Mouse (Mus musculus) MEL (cell line): ENCODE data around the gene Tprn. TPM values are rescaled to one million over a fixed set of nuclear protein-coding genes. Genes with fewer than 3 reads are reported as not detected.
A peak's percentile ranks its signal among the peaks of the same experiment; 100 is the strongest.

ENCODE experiments used
- DNase-seq: peaks from one replicate; pipeline ENCODE4 v3.0.0; 2011; ENCODE audit warnings: low read depth, low spot score
- H3K27ac ChIP-seq: 2 replicates; pipeline ENCODE4 v1.5.1; 2012; ENCODE audit warnings: low read depth, mild to moderate bottlenecking, control low read depth, low read length, moderate library complexity; ENCODE audit not compliant: control insufficient read depth
- H3K27me3 ChIP-seq, 2 experiments: fragments of 150-350 bp in 1 of 2; sonication (generic) in 1 of 2; 2 replicates each; pipeline ENCODE4 v1.6.1; 2012; ENCODE audit warnings: low read length in 2 of 2, mild to moderate bottlenecking in 2 of 2, improper control_type of control experiment in 1 of 2, moderate library complexity in 1 of 2; ENCODE audit not compliant: insufficient read depth in 2 of 2, control insufficient read depth in 1 of 2
- H3K36me3 ChIP-seq, 2 experiments: 2 replicates each; pipeline ENCODE4 v1.6.1; 2012 to 2014; ENCODE audit warnings: low read length in 2 of 2, improper control_type of control experiment in 1 of 2, inconsistent platforms in 1 of 2, mild to moderate bottlenecking in 1 of 2; ENCODE audit not compliant: insufficient read depth in 2 of 2, control insufficient read depth in 1 of 2
- H3K4me1 ChIP-seq, 2 experiments: fragments of 150-350 bp in 1 of 2; sonication (generic) in 1 of 2; 2 replicates each; pipeline ENCODE4 v1.6.1; 2012; ENCODE audit warnings: low read length in 2 of 2, improper control_type of control experiment in 1 of 2, mild to moderate bottlenecking in 1 of 2; ENCODE audit not compliant: insufficient read depth in 2 of 2, control insufficient read depth in 1 of 2
- H3K4me3 ChIP-seq, 2 experiments: fragments of 150-350 bp in 1 of 2; sonication (generic) in 1 of 2; 2 replicates each; pipeline ENCODE4 v1.5.1; 2012; ENCODE audit warnings: low read depth in 2 of 2, low read length in 2 of 2, mild to moderate bottlenecking in 2 of 2, moderate library complexity in 2 of 2, control low read depth in 1 of 2, improper control_type of control experiment in 1 of 2; ENCODE audit not compliant: control insufficient read depth in 1 of 2, insufficient read depth in 1 of 2
- H3K79me2 ChIP-seq: 2 replicates; pipeline ENCODE4 v1.6.1; 2012; ENCODE audit warnings: mild to moderate bottlenecking, low read length, moderate library complexity; ENCODE audit not compliant: control insufficient read depth, poor library complexity, insufficient read depth
- H3K9ac ChIP-seq: 2 replicates; pipeline ENCODE4 v1.6.1; 2012; ENCODE audit warnings: low read depth, mild to moderate bottlenecking, control low read depth, low read length, moderate library complexity; ENCODE audit not compliant: control insufficient read depth, poor library complexity, severe bottlenecking
- H3K9me3 ChIP-seq: fragments of 150-350 bp; sonication (generic); replicated peaks from 2 replicates; pipeline ENCODE4 v1.6.1; 2012; ENCODE audit warnings: mild to moderate bottlenecking, low read length, improper control_type of control experiment, moderate library complexity; ENCODE audit not compliant: insufficient read depth
- BHLHE40 ChIP-seq: IDR thresholded peaks from 2 replicates; pipeline ENCODE4 v1.6.1; 2012; ENCODE audit warnings: low read depth, mild to moderate bottlenecking, inconsistent platforms, low read length, improper control_type of control experiment, borderline replicate concordance
- CTCF ChIP-seq, 3 experiments: IDR thresholded peaks in 2 of 3; conservative IDR thresholded peaks in 1 of 3; 2 replicates each; pipeline ENCODE4 v1.5.1; 2011 to 2012; ENCODE audit warnings: low read length in 3 of 3, low read depth in 2 of 3, mild to moderate bottlenecking in 2 of 3, improper control_type of control experiment in 1 of 3, inconsistent platforms in 1 of 3, mixed read lengths in 1 of 3, moderate library complexity in 1 of 3; ENCODE audit not compliant: control insufficient read depth in 1 of 3, insufficient read depth in 1 of 3, poor library complexity in 1 of 3, severe bottlenecking in 1 of 3
- E2F4 ChIP-seq: IDR thresholded peaks from 2 replicates; pipeline ENCODE4 v1.6.1; 2011; ENCODE audit warnings: low read depth, low read length, improper control_type of control experiment, borderline replicate concordance
- ETS1 ChIP-seq: IDR thresholded peaks from 2 replicates; pipeline ENCODE4 v1.6.1; 2012; ENCODE audit warnings: low read depth, mild to moderate bottlenecking, inconsistent platforms, low read length, improper control_type of control experiment, moderate library complexity
- GATA1 ChIP-seq: IDR thresholded peaks from 2 replicates; pipeline ENCODE4 v1.6.1; 2011; ENCODE audit warnings: low read depth, low read length, improper control_type of control experiment
- HCFC1 ChIP-seq: IDR thresholded peaks from 2 replicates; pipeline ENCODE4 v1.6.1; 2012; ENCODE audit warnings: low read depth, mild to moderate bottlenecking, inconsistent platforms, low read length, improper control_type of control experiment, moderate library complexity
- JUND ChIP-seq: IDR thresholded peaks from 2 replicates; pipeline ENCODE4 v1.6.1; 2011; ENCODE audit warnings: low read depth, mild to moderate bottlenecking, improper control_type of control experiment, low read length
- MAFK ChIP-seq: IDR thresholded peaks from 2 replicates; pipeline ENCODE4 v1.6.1; 2011; ENCODE audit warnings: low read depth, mild to moderate bottlenecking, low read length, improper control_type of control experiment, borderline replicate concordance
- MAX ChIP-seq: IDR thresholded peaks from 2 replicates; pipeline ENCODE4 v1.6.1; 2011; ENCODE audit warnings: low read length, improper control_type of control experiment
- MEF2A ChIP-seq: IDR thresholded peaks from 2 replicates; pipeline ENCODE4 v1.6.1; 2014; ENCODE audit warnings: low read depth, mild to moderate bottlenecking, inconsistent platforms, low read length, improper control_type of control experiment; ENCODE audit not compliant: poor library complexity, insufficient replicate concordance, severe bottlenecking; ENCODE audit errors: extremely low read depth
- MXI1 ChIP-seq: IDR thresholded peaks from 2 replicates; pipeline ENCODE4 v1.6.1; 2011; ENCODE audit warnings: mild to moderate bottlenecking, low read depth, low read length, improper control_type of control experiment
- MYB ChIP-seq: IDR thresholded peaks from 2 replicates; pipeline ENCODE4 v1.6.1; 2011; ENCODE audit warnings: mild to moderate bottlenecking, low read depth, low read length, improper control_type of control experiment
- MYC ChIP-seq: IDR thresholded peaks from 2 replicates; pipeline ENCODE4 v1.6.1; 2011; ENCODE audit warnings: low read depth, mild to moderate bottlenecking, low read length, improper control_type of control experiment, moderate library complexity
- NELFE ChIP-seq: IDR thresholded peaks from 2 replicates; pipeline ENCODE4 v1.6.1; 2011; ENCODE audit warnings: low read depth, low read length, improper control_type of control experiment
- NRF1 ChIP-seq: IDR thresholded peaks from 2 replicates; pipeline ENCODE4 v1.6.1; 2014; ENCODE audit warnings: low read depth, mild to moderate bottlenecking, inconsistent platforms, low read length, improper control_type of control experiment, moderate library complexity; ENCODE audit not compliant: poor library complexity, insufficient read depth, severe bottlenecking
- POLR2AphosphoS2 ChIP-seq: IDR thresholded peaks from 2 replicates; pipeline ENCODE4 v1.6.1; 2011; ENCODE audit warnings: low read length, improper control_type of control experiment
- POLR2AphosphoS5 ChIP-seq: IDR thresholded peaks from 2 replicates; pipeline ENCODE4 v1.6.1; 2012; ENCODE audit warnings: low read depth, borderline replicate concordance, mild to moderate bottlenecking, inconsistent platforms, low read length, moderate library complexity, mixed read lengths
- RCOR1 ChIP-seq: IDR thresholded peaks from 2 replicates; pipeline ENCODE4 v1.6.1; 2012; ENCODE audit warnings: low read depth, mild to moderate bottlenecking, inconsistent platforms, low read length, improper control_type of control experiment
- SIN3A ChIP-seq: IDR thresholded peaks from 2 replicates; pipeline ENCODE4 v1.6.1; 2012; ENCODE audit warnings: low read length, improper control_type of control experiment, inconsistent platforms
- SMC3 ChIP-seq: IDR thresholded peaks from 2 replicates; pipeline ENCODE4 v1.6.1; 2011; ENCODE audit warnings: low read depth, low read length, improper control_type of control experiment
- TBP ChIP-seq: IDR thresholded peaks from 2 replicates; pipeline ENCODE4 v1.8.0; 2011; ENCODE audit warnings: low read depth, low read length, improper control_type of control experiment
- UBTF ChIP-seq: IDR thresholded peaks from 2 replicates; pipeline ENCODE4 v1.6.1; 2012; ENCODE audit warnings: low read depth, mild to moderate bottlenecking, inconsistent platforms, low read length, improper control_type of control experiment, moderate library complexity, borderline replicate concordance; ENCODE audit not compliant: insufficient read depth
- USF1 ChIP-seq: IDR thresholded peaks from 2 replicates; pipeline ENCODE4 v1.6.1; 2014; ENCODE audit warnings: low read depth, mild to moderate bottlenecking, inconsistent platforms, low read length, improper control_type of control experiment, moderate library complexity
- USF2 ChIP-seq, 2 experiments: IDR thresholded peaks; 2 replicates each; pipeline ENCODE4 v1.6.1; 2011 to 2012; ENCODE audit warnings: improper control_type of control experiment in 2 of 2, low read length in 2 of 2, borderline replicate concordance in 1 of 2, inconsistent platforms in 1 of 2, low read depth in 1 of 2, mild to moderate bottlenecking in 1 of 2; ENCODE audit not compliant: insufficient read depth in 1 of 2
- ZC3H11A ChIP-seq: IDR thresholded peaks from 2 replicates; pipeline ENCODE4 v1.6.1; 2012; ENCODE audit warnings: low read depth, mild to moderate bottlenecking, inconsistent platforms, low read length, improper control_type of control experiment
- polyA plus RNA-seq, 2 experiments: library from polyadenylated mRNA; stranded (reverse) in 1 of 2; unstranded in 1 of 2; fragments of >175 nt in 1 of 2; fragments of >200 nt in 1 of 2; gene quantifications; 2 replicates each; pipeline versions ENCODE4 v1.2.1 to v1.2.4; 2012; ENCODE audit warnings: low replicate concordance in 2 of 2, low read depth in 1 of 2; ENCODE audit not compliant: insufficient read length in 2 of 2, insufficient read depth in 1 of 2, missing spikeins in 1 of 2
- total RNA-seq: library from RNA; depleted of rRNA; stranded (reverse); fragments of 300-350 nt; gene quantifications from 2 replicates; pipeline ENCODE4 v1.2.3, GENCODE M21; 2012

Gene Tprn
- total and polyA plus RNA-seq, 3 experiments: 32.9 to 50.8 TPM; not detected in 1

DNA sequence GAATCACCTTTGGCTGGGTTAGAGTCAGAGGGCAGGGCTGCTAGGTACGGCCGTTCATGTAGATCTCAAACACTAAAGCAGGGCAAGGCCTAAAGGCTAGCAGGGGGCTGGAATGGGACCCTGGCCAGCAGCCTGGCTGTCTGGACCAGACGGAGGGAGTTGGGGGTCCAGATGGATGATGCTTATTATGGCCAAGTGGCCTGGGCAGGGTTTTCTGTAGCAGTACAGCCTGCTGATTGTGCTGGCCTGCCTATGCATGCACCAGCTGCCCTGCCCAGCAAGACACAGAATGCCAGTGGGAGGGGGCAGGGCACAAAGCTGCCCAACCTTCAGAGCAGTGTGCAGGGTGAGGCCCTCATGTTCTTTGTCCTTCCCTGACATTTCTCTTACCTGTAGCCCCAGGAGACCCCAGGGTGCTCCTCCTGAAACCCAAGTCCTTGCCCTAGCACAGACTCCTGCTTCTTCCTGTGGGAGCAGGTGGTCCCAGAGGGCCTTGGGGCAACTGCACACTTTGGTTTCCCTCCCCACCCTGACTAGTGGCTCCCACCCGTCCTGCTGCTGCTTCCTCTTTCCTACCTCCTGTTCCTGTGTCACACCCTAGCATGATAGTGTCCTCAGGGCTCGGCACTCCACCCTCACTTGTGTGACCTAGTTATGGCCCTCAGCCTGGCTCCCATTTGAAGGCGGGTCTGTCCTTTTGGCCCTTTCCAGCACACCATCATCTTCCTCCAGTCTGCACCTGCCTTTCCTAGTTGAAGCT is 3.7 kb downstream of the Tprn start (continued):
- TF ChIP-seq HCFC1 (peak; percentile 79), POLR2AphosphoS2 (no peak), GATA1 (no peak), ZC3H11A (no peak), TBP (0 out of 2 replicates have a peak, but pooled peaks have one; percentile 33), BHLHE40 (no peak), SIN3A (peak; percentile 86), MXI1 (peak; percentile 71), RCOR1 (no peak), MAX (peak; percentile 76), ETS1 (peak; percentile 68), CTCF (IDR thresholded peaks at IDR 0.05 in 2 of 3, conservative IDR thresholded peaks at IDR 0.05 in 1 of 3; ENCODE audit: control insufficient read depth in 1 of 3, insufficient read depth in 1 of 3, low read depth in 2 of 3, low read length in 3 of 3, poor library complexity in 1 of 3, severe bottlenecking in 1 of 3) (no peak), JUND (no peak), USF1 (no peak), MEF2A (no peak)
- TF ChIP-seq, all 39 proteins: peak for 13

DNA sequence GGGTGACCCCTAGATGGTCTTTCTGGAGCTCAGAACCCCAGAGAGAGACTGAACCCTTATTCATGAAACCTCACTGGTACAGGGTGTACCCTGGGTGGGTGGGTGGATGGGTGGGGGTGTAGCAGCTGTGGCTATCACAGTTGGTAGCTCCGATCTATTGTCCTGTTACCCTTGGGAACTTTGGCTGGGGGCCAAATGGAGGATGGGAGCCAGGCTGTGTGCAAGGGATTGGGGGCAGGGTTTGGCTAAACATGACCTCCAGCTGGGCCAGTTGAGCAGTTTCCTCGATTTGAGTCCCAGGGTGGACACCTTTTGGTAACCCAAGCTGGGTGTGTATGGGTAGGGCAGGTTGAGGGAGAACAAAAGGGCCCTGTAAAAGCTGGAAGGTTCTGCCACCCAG is 4.3 kb downstream of the Tprn start:
- H3K4me3 ChIP-seq: peak overlapping the region; percentile 46 to 63
- H3K4me1 ChIP-seq: peaks cover 10 to 53% of the 10 kb centered on the region in 2 experiments
- peaks cover 66% of the 10 kb centered on the region for H3K79me2 ChIP-seq
- peaks cover 0 to 41% of the 10 kb centered on the region in 2 experiments; a peak in 3 of 4 replicates for H3K36me3 ChIP-seq
- peak overlapping the region; percentile 66 for H3K9ac ChIP-seq
- no peaks in the 10 kb centered on the region for H3K27me3 ChIP-seq
- TF ChIP-seq USF2 (IDR thresholded peaks at IDR 0.05; ENCODE audit: borderline replicate concordance in 1 of 2, insufficient read depth in 1 of 2, low read depth in 1 of 2, low read length in 2 of 2): no peak
- TF ChIP-seq NRF1: no peak
- no peak for TF ChIP-seq POLR2AphosphoS5
- no peak for TF ChIP-seq GATA1
- TF ChIP-seq UBTF: no peak
- no peak for TF ChIP-seq MAFK
- TF ChIP-seq E2F4: no peak
- TF ChIP-seq MYB: no peak
- no peak for TF ChIP-seq SMC3
- no peak for TF ChIP-seq NELFE
- TF ChIP-seq MYC: no peak
- TF ChIP-seq, all 39 proteins: peak for 0
- Histone ChIP-seq H3K9me3 (no peaks in the 10 kb centered on the region), H3K27ac (peak overlapping the region; percentile 70)
- DNase-seq: peak; percentile 28
